Mouse (Mus musculus): ENCODE measurements around the gene Acnat2.
"Not testable (repeated sequence)": the region's sequence is repeated elsewhere in the genome, so short reads cannot be mapped to it uniquely, and the experiment has no call there.

Acnat2 gene

GRCm38 (mm10) chr4:49407957-49408356 is at the start of gene Acnat2:
TSS of gene Acnat2 (minus strand) at chr4:49408151.
- DNase-seq (ENCODE audit: low read depth) = not testable (repeated sequence)

- no peak for DNase-seq (ENCODE audit: low read depth)
Measured at GRCm38 (mm10) chr4:49456171-49456570, 48.2 kb upstream of the Acnat2 start.

DNA sequence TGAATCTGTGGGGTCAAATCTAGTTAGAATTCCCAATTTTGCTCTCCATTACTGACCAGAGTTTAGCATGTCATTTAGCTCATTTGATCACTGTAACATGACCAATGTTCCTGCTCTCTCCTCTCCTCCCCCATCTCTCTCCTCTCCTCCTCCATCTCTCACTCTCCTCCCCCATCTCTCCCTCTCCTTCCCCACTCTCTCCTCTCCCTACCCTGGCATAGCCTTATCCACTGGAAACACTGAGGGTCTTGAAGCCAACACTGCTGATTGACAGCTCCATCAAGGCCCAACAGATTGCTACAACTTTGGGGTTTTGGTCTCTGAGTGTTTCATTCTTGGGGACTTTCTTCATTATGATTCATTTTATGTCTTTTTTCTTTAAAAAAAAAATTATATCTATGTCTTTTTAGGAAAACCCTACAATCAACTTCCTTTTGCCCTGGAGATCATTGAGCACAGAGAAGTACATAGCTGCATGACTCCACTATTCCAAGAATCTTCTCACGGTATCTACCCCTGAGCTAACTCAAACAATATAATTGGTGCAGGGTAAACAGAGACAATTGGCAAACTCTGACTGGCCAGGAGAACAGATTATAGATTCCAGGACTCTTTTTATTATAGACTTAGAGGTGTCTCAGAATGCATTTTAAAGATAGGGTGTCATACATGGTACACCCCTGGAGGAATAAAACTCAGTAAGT is 44.0 kb upstream of the Acnat2 start:
- no peak for DNase-seq (ENCODE audit: low read depth)

- DNase-seq (ENCODE audit: low read depth) = not testable (repeated sequence)
Measured at GRCm38 (mm10) chr4:49451133-49451847, 43.3 kb upstream of the Acnat2 start.

DNA sequence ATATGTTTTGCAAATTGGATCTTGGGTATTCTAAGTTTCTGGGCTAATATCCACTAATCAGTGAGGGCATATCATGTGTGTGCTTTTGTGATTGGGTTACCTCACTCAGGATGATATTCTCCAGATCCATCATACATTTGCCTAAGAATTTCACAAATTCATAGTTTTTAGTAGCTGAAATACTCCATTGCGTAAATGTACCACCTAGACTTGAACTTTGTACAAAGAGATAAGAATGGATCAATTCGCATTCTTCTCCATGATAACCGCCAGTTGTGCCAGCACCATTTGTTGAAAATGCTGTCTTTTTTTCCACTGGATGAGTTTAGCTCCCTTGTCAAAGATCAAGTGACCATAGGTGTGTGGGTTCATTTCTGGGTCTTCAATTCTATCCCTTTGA is 29.0 kb upstream of the Acnat2 start:
- DNase-seq (ENCODE audit: low read depth) = not testable (repeated sequence)

GRCm38 (mm10) chr4:49410151-49410550 is 2.2 kb upstream of the Acnat2 start:
- DNase-seq (ENCODE audit: low read depth) = not testable (repeated sequence)

DNA sequence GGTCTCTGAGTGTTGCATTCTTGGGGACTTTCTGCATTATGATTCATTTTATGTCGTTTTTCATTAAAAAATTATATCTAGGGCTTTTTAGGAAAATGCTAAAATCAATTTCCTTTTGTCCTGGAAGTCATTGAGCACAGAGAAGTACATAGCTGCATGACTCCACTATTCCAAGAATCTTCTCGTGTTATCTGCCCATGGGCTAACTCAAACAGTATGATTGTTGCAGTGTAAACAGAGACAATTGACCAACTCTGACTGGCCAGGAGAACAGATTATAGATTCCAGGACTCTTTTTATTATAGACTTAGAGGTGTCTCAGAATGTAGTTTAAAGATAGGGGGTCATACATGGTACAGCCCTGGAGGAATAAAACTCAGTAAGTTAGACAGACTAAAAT is 21.1 kb downstream of the Acnat2 start:
- no peak for DNase-seq (ENCODE audit: low read depth)

DNA sequence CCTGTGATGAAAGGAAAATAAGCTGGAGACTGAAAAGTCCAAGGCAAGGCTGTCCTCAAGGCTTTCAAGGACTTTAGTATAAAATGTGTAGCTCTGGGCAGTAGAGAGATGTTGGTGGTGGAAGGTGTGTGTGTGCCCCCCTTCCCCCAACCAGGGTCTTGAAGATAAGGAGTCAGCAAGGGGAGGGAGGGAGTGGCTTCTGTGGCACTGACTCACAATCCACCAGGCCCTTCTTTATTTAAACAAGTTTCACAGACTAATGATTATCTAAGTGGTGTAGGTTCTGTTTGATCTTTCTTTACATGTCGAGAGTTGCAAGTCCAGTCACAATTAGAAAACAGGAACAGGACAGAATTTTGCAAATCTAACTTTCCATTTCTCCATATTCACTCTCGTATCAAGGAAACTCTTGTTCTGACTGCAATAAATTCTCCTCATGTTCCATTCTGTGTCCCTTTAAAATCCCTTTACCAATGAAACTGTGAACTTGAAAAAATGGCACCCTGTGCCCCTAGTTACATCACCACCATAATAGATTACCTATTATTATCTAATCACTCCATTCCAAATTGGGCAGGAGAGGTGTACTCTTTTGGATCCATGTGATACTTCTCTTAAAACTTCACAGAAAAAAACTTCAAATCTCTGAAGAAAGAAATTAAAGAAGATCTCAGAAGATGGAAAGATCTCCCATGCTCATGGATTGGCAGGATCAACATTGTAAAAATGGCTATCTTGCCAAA is 24.2 kb downstream of the Acnat2 start:
- not testable (repeated sequence) for DNase-seq (ENCODE audit: low read depth)

- DNase-seq (ENCODE audit: low read depth) = not testable (repeated sequence)
Measured at GRCm38 (mm10) chr4:49368046-49368445, 39.9 kb downstream of the Acnat2 start.

GRCm38 (mm10) chr4:49357097-49357496 is 50.9 kb downstream of the Acnat2 start:
- no peak for DNase-seq (ENCODE audit: low read depth)

GRCm38 (mm10) chr4:49350470-49350869 is 57.5 kb downstream of the Acnat2 start:
- no peak for DNase-seq (ENCODE audit: low read depth)

DNA sequence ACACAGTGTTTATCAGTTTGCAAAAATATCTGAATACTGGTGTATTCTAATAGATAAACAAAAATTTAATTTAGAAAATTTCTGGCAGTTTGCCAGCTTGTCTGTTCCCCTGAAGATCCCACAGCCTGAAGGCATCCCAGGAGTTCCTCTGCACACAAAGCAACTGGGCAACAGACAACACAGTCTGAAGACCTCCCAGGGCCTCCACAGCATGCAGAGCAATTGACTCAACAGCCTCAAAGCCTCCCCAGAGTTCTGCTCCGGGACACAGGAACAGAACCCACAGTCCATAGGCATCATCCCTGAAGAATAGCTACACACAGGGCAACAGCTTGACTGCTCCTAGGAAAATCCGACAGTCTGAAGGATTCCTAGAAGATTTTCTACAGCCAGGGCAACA is 59.3 kb downstream of the Acnat2 start:
- DNase-seq (ENCODE audit: low read depth) = no peak

GRCm38 (mm10) chr4:49348001-49348400 is 60.0 kb downstream of the Acnat2 start:
- not testable (repeated sequence) for DNase-seq (ENCODE audit: low read depth)

- DNase-seq (ENCODE audit: low read depth) = not testable (repeated sequence)
Measured at GRCm38 (mm10) chr4:49340091-49340490, 67.9 kb downstream of the Acnat2 start.

DNA sequence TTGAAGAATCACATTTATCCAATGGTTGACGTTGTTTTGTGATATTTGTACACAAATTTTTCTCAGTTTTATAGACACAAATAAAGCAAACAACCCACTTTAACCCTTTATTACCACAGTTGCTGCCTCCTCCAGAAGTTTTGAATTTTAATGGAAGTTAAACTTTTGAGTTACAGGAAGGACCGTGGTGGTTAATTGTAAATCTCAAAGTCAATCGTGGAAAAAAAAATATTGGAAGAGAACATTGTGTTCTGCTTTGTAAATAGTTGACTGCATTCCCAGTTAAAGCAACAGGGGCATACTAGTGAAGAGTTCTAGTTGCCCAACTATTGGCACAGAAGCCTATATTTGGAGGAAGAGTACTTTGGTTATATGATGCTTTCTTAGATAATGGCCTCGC is 70.0 kb downstream of the Acnat2 start:
- not testable (repeated sequence) for DNase-seq (ENCODE audit: low read depth)

Measured in fibroblast of lung, adult 2 months (primary cell).